Mouse (Mus musculus) T-cell, adult 66 days (primary cell): ENCODE results near the gene Olfr1288. TPM values are rescaled to one million over a fixed set of nuclear protein-coding genes. Genes with fewer than 3 reads are reported as not detected.

Experiments
- total RNA-seq, 2 experiments: library from RNA; stranded (reverse); gene quantifications; 3 replicates in 1 of 2; 4 replicates in 1 of 2; pipeline ENCODE4 v1.2.4; 2023

Gene Olfr1288
- not detected for total RNA-seq

GRCm38 (mm10) chr2:111473801-111474200 is at the start of gene Olfr1288:
TSS of gene Olfr1288 (plus strand) at chr2:111474101.

GRCm38 (mm10) chr2:111448842-111449241 is 25.1 kb upstream of the Olfr1288 start, which contains the start of gene Olfr1287:
TSS of gene Olfr1287 (plus strand) at chr2:111449142.

GRCm38 (mm10) chr2:111480519-111480918 is 6.6 kb downstream of the Olfr1288 start, which contains the start of gene Olfr1289:
TSS of gene Olfr1289 (plus strand) at chr2:111480819.

GRCm38 (mm10) chr2:111493729-111494128 is 19.8 kb downstream of the Olfr1288 start, which contains the start of gene Olfr1290:
TSS of gene Olfr1290 (minus strand) at chr2:111493829.

GRCm38 (mm10) chr2:111496880-111497279 is 23.0 kb downstream of the Olfr1288 start, which contains the start of gene Olfr1291-ps1:
TSS of gene Olfr1291-ps1 (plus strand) at chr2:111497180.

GRCm38 (mm10) chr2:111524903-111525302 is 51.0 kb downstream of the Olfr1288 start, which contains the start of gene Olfr1293-ps:
TSS of gene Olfr1293-ps (plus strand) at chr2:111525203.

Other genes with a start within 250 kb of the Olfr1288 start
- gene 4930430A15Rik, start 244.5 kb upstream of the Olfr1288 start, total RNA-seq = not detected
- gene Olfr1275, start 238.8 kb upstream of the Olfr1288 start, total RNA-seq = not detected
- not detected for gene Olfr1276, start 219.6 kb upstream of the Olfr1288 start, total RNA-seq
- not detected for gene Olfr1277, start 200.0 kb upstream of the Olfr1288 start, total RNA-seq
- gene Olfr1278, start 184.0 kb upstream of the Olfr1288 start, total RNA-seq = not detected
- not detected for gene Olfr1279, start 173.5 kb upstream of the Olfr1288 start, total RNA-seq
- not detected for gene Olfr1280, start 160.1 kb upstream of the Olfr1288 start, total RNA-seq
- not detected for gene Olfr1281, start 147.6 kb upstream of the Olfr1288 start, total RNA-seq
- not detected for gene Olfr1282, start 138.0 kb upstream of the Olfr1288 start, total RNA-seq
- gene Olfr1283, start 107.3 kb upstream of the Olfr1288 start, total RNA-seq = not detected
- gene Olfr1284, start 98.6 kb upstream of the Olfr1288 start, total RNA-seq = not detected
- gene Olfr1286, start 51.0 kb upstream of the Olfr1288 start, total RNA-seq = not detected
- not detected for gene Olfr1287, start 25.0 kb upstream of the Olfr1288 start, total RNA-seq
- gene Olfr1289, start 6.7 kb downstream of the Olfr1288 start, total RNA-seq = not detected
- gene Olfr1290, start 19.7 kb downstream of the Olfr1288 start, total RNA-seq = not detected
- not detected for gene Olfr1291-ps1, start 23.1 kb downstream of the Olfr1288 start, total RNA-seq
- gene Olfr1293-ps, start 51.1 kb downstream of the Olfr1288 start, total RNA-seq = not detected
- gene Olfr1294, start 66.2 kb downstream of the Olfr1288 start, total RNA-seq = not detected
- not detected for gene Olfr1295, start 95.6 kb downstream of the Olfr1288 start, total RNA-seq
- not detected for gene Olfr1297, start 152.4 kb downstream of the Olfr1288 start, total RNA-seq
- not detected for gene Olfr1298, start 175.1 kb downstream of the Olfr1288 start, total RNA-seq
- gene Olfr1299, start 187.3 kb downstream of the Olfr1288 start, total RNA-seq = not detected